Mouse (Mus musculus): ENCODE results near the gene Gpr19.

The Gpr19 gene

GRCm38 (mm10) chr6:134922511-134923195 is 24.3 kb upstream of the Gpr19 start:
- DNase-seq (ENCODE audit: low spot score), result no peak

GRCm38 (mm10) chr6:134921695-134922510 is 23.5 kb upstream of the Gpr19 start:
- DNase-seq (ENCODE audit: low spot score), result no peak

GRCm38 (mm10) chr6:134921014-134921694 is 22.8 kb upstream of the Gpr19 start:
- no peak for DNase-seq (ENCODE audit: low spot score)

- DNase-seq (ENCODE audit: low spot score), result peak; percentile 43
Observed at GRCm38 (mm10) chr6:134920190-134921013, 22.0 kb upstream of the Gpr19 start, which contains the start of gene Cdkn1b. Gene Cdkn1b, plus strand, starts transcription at chr6:134920401.

- peak; percentile 14 for DNase-seq (ENCODE audit: low spot score)
Observed at GRCm38 (mm10) chr6:134919511-134920189, 21.3 kb upstream of the Gpr19 start.

- DNase-seq (ENCODE audit: low spot score), result no peak
Observed at GRCm38 (mm10) chr6:134918769-134919168, 20.4 kb upstream of the Gpr19 start.

- no peak for DNase-seq (ENCODE audit: low spot score)
Observed at GRCm38 (mm10) chr6:134917087-134917486, 18.7 kb upstream of the Gpr19 start.

- DNase-seq (ENCODE audit: low spot score), result no peak
Observed at GRCm38 (mm10) chr6:134916641-134917040, 18.3 kb upstream of the Gpr19 start.

- DNase-seq (ENCODE audit: low spot score), result no peak
Observed at GRCm38 (mm10) chr6:134914523-134914922, 16.1 kb upstream of the Gpr19 start.

GRCm38 (mm10) chr6:134905811-134906210 is 7.4 kb upstream of the Gpr19 start:
- no peak for DNase-seq (ENCODE audit: low spot score)

GRCm38 (mm10) chr6:134903891-134904884 is 5.8 kb upstream of the Gpr19 start:
- DNase-seq (ENCODE audit: low spot score), result no peak

GRCm38 (mm10) chr6:134903368-134903767 is 5.0 kb upstream of the Gpr19 start:
- DNase-seq (ENCODE audit: low spot score), result no peak

- DNase-seq (ENCODE audit: low spot score), result peak; percentile 88
Observed at GRCm38 (mm10) chr6:134897443-134898094, 809 bp downstream of the Gpr19 start.

GRCm38 (mm10) chr6:134896570-134897436 is 1.6 kb downstream of the Gpr19 start:
- no peak for DNase-seq (ENCODE audit: low spot score)

GRCm38 (mm10) chr6:134890436-134890835 is 7.9 kb downstream of the Gpr19 start:
- DNase-seq (ENCODE audit: low spot score), result no peak

- DNase-seq (ENCODE audit: low spot score), result no peak
Observed at GRCm38 (mm10) chr6:134889763-134890162, 8.6 kb downstream of the Gpr19 start.

GRCm38 (mm10) chr6:134888563-134889017 is 9.8 kb downstream of the Gpr19 start:
- no peak for DNase-seq (ENCODE audit: low spot score)

GRCm38 (mm10) chr6:134887711-134888449 is 10.5 kb downstream of the Gpr19 start:
- no peak for DNase-seq (ENCODE audit: low spot score)

Measured in urinary bladder, postnatal 10 days (tissue).